In genomic region chr2:158143816-158144215, GRCm38 (mm10) we compare ENCODE assay signal across 10 mouse cellular contexts. TPM values are rescaled to one million over a fixed set of nuclear protein-coding genes. Genes with fewer than 3 reads are reported as not detected.
A peak's percentile ranks its signal among the peaks of the same experiment; 100 is the strongest.
DNase-seq lines count a peak whose midpoint lies in the region; ATAC-seq and TF ChIP-seq lines count a peak whose summit lies in the region.
"Had no signal": no experiment of that assay in that cellular context is flagged by ENCODE, and none has a peak within 500 bp of the region (broad histone marks: within the 10 kb centered on the region; RNA-seq: fewer than 3 reads in every experiment).

No protein-coding gene starts in this region.

- no peaks in the 10 kb centered on the region for H3K9me3 ChIP-seq in heart, postnatal 0 days (replicated peaks; ENCODE audit: control insufficient read depth, low read length)
- no peaks in the 10 kb centered on the region for H3K9me3 ChIP-seq in liver, postnatal 0 days (ENCODE audit: low read length)

- DNase-seq in gastrocnemius, adult 2 months, result no peak
- DNase-seq in gastrocnemius, postnatal 14 days, result no peak
- DNase-seq in kidney, postnatal 10 days, result peak; percentile 65
- DNase-seq in kidney, adult 11 months, result no peak
- no peak for DNase-seq in heart, postnatal 0 days (ENCODE audit: low spot score)
- no peak for DNase-seq in liver, postnatal 0 days
- no peak for DNase-seq in left cerebral cortex, postnatal 4 days
- DNase-seq in layer of hippocampus, adult 9-10 months (ENCODE audit: low spot score), result no peak
- DNase-seq: cerebellum, adult 9-10 months had no signal

- no peak for TF ChIP-seq CTCF in gastrocnemius, adult 2 months (IDR thresholded peaks at IDR 0.05)
- no peak for TF ChIP-seq CTCF in heart, postnatal 0 days (IDR thresholded peaks at IDR 0.05; ENCODE audit: low read depth)
- TF ChIP-seq CTCF in liver, postnatal 0 days (IDR thresholded peaks at IDR 0.05; ENCODE audit: low read depth), result no peak

- no peak for TF ChIP-seq EP300 in heart, postnatal 0 days (IDR thresholded peaks at IDR 0.05; ENCODE audit: low read depth)
- TF ChIP-seq EP300 in liver, postnatal 0 days (IDR thresholded peaks at IDR 0.05; ENCODE audit: low read depth), result no peak

- intact Hi-C loops in gastrocnemius, adult 2 months (cut with DNase I), result loop anchor here (5.0 kb wide), 1 partner anchor 82 kb away; no protein-coding TSS in a partner anchor
- intact Hi-C loops in gastrocnemius, postnatal 14 days (cut with DNase I; ENCODE audit: low total_unique reads), result no loop called here
- intact Hi-C loops in left cerebral cortex, postnatal 4 days (cut with DNase I), result no loop called here

- no peaks in the 10 kb centered on the region for H3K27me3 ChIP-seq in heart, postnatal 0 days (ENCODE audit: control insufficient read depth, insufficient read depth, low read length)
- H3K27me3 ChIP-seq in liver, postnatal 0 days (ENCODE audit: insufficient read depth, low read length), result no peaks in the 10 kb centered on the region

- 0 out of 2 replicates have a peak overlapping the region, but pooled peaks have one; percentile 15 for H3K9ac ChIP-seq in heart, postnatal 0 days (replicated peaks; ENCODE audit: low read depth, low read length)
- peak overlapping the region; percentile 89; the same call in 1 of the 2 replicates for H3K9ac ChIP-seq in liver, postnatal 0 days (replicated peaks)

- H3K4me1 ChIP-seq in heart, postnatal 0 days (ENCODE audit: control insufficient read depth, insufficient read depth), result peaks cover 52% of the 10 kb centered on the region
- H3K4me1 ChIP-seq in liver, postnatal 0 days (ENCODE audit: insufficient read depth), result peaks cover 53% of the 10 kb centered on the region

- WGBS in heart, postnatal 0 days, result 60% methylated on average over 3 of the region's 3 CpGs
- 63% methylated on average over 3 of the region's 3 CpGs for WGBS in liver, postnatal 0 days (ENCODE audit: insufficient replicate concordance)

- H3K4me2 ChIP-seq in heart, postnatal 0 days (ENCODE audit: low read depth, low read length), result peak overlapping the region; percentile 76
- H3K4me2 ChIP-seq in liver, postnatal 0 days (ENCODE audit: low read depth, low read length), result peak overlapping the region; percentile 87

- peak overlapping the region; percentile 95 for H3K27ac ChIP-seq in gastrocnemius, adult 2 months
- H3K27ac ChIP-seq in heart, postnatal 0 days (ENCODE audit: low read depth), result peak overlapping the region; percentile 96
- H3K27ac ChIP-seq in liver, postnatal 0 days (ENCODE audit: low read depth), result peak overlapping the region; percentile 88

- ATAC-seq in heart, postnatal 0 days (ENCODE audit: insufficient read depth, low read depth), result no peak
- no peak for ATAC-seq in liver, postnatal 0 days
- ATAC-seq: activated CD4-positive, CD25-positive, alpha-beta regulatory T cell, adult 4 months had no signal

- peak overlapping the region; percentile 81 for H3K4me3 ChIP-seq in gastrocnemius, adult 2 months
- H3K4me3 ChIP-seq in heart, postnatal 0 days (ENCODE audit: low read depth, low read length), result peak overlapping the region; percentile 54
- peak overlapping the region; percentile 80 for H3K4me3 ChIP-seq in liver, postnatal 0 days (ENCODE audit: low read depth, low read length)

- peaks cover 9% of the 10 kb centered on the region for H3K36me3 ChIP-seq in heart, postnatal 0 days (replicated peaks; ENCODE audit: control insufficient read depth, insufficient read depth, low read length)
- peaks cover 33% of the 10 kb centered on the region for H3K36me3 ChIP-seq in liver, postnatal 0 days (replicated peaks; ENCODE audit: insufficient read depth, low read length)

RNA-seq across cellular contexts. Expression of gene Tgm2, which starts 2.4 kb away (rescaled TPM):
- total RNA-seq in gastrocnemius, adult 2 months (2021), result 10 to 100 TPM; 44.2 to 55.4 TPM
- total RNA-seq in gastrocnemius, postnatal 14 days (2021), result 10 to 100 TPM; 48.4 to 50.2 TPM
- total RNA-seq in heart, postnatal 0 days (2014; rRNA removed; ENCODE audit: low replicate concordance), result 445 and 622 TPM in 2 replicates
- polyA plus RNA-seq in heart, postnatal 0 days (2015; fragmentation: Nextera tagmentation; extraction: Ambion mirVana), result 136 and 155 TPM in 2 replicates
- 44.4 and 59.7 TPM in 2 replicates for polyA plus RNA-seq in liver, postnatal 0 days (2015; fragmentation: Nextera tagmentation; extraction: Ambion mirVana)
- 1 to 10 TPM; 7.0 to 9.7 TPM for total RNA-seq in left cerebral cortex, postnatal 4 days (2021)

Comparison
In these comparisons a context has a peak if more than half of its experiments do, and no peak if none do; other contexts are left out.
1. RNA of gene Tgm2, which starts 2.4 kb away (total RNA-seq): 445 to 622 TPM in heart, postnatal 0 days, 44.2 to 55.4 TPM in gastrocnemius, adult 2 months and 48.4 to 50.2 TPM in gastrocnemius, postnatal 14 days; 7.0 to 9.7 TPM in left cerebral cortex, postnatal 4 days; every median in the first group is over 4 times any median in the second.
2. Peak in every context shown above with its lines, with median percentiles within 50 percentile points of each other: H3K27ac ChIP-seq and H3K4me3 ChIP-seq.